Mouse (Mus musculus) midbrain, embryonic 10.5 days (tissue): Measurements from ENCODE around the gene Egfl6. TPM values are rescaled to one million over a fixed set of nuclear protein-coding genes. Genes with fewer than 3 reads are reported as not detected.
A peak's percentile ranks its signal among the peaks of the same experiment; 100 is the strongest.

Experiments used
- DNase-seq: peaks from one replicate; pipeline ENCODE4 v3.0.0-alpha.2; 2017; ENCODE audit warnings: low spot score
- H3K27ac ChIP-seq: fragments of 300-500 bp; sonication (generic); replicated peaks from 2 replicates; pipeline ENCODE4 v1.5.1; 2016; ENCODE audit warnings: mild to moderate bottlenecking
- H3K27me3 ChIP-seq: fragments of 300-500 bp; sonication (generic); 2 replicates; pipeline ENCODE4 v1.6.1; 2016; ENCODE audit warnings: low read depth, mild to moderate bottlenecking; ENCODE audit not compliant: poor library complexity, severe bottlenecking
- H3K36me3 ChIP-seq: fragments of 300-500 bp; sonication (generic); 2 replicates; pipeline ENCODE4 v1.6.1; 2016; ENCODE audit warnings: mild to moderate bottlenecking, moderate library complexity
- H3K4me1 ChIP-seq: fragments of 300-500 bp; sonication (generic); 2 replicates; pipeline ENCODE4 v1.6.1; 2016
- H3K4me3 ChIP-seq: fragments of 300-500 bp; sonication (generic); 2 replicates; pipeline ENCODE4 v1.5.1; 2016; ENCODE audit warnings: mild to moderate bottlenecking, moderate library complexity
- H3K9me3 ChIP-seq: fragments of 300-500 bp; sonication (generic); replicated peaks from 2 replicates; pipeline ENCODE4 v1.6.1; 2016; ENCODE audit warnings: mild to moderate bottlenecking
- WGBS: fragments of 180-500 bp; shearing (Covaris S2); methylation state at CpG from one replicate; pipeline ENCODE4 v1.1.7; 2016; 5-methylcytosine and 5-hydroxymethylcytosine counted together
- polyA plus RNA-seq: library from polyadenylated mRNA; unstranded; fragments of >200 nt; fragmentation: Nextera tagmentation; extraction: Ambion mirVana; gene quantifications from 2 replicates; pipeline ENCODE4 v1.2.1, GENCODE M21; 2016

Egfl6 gene
- polyA plus RNA-seq, 1 experiment from 2014 or later: 2.2 TPM

GRCm38 (mm10) chrX:166512071-166512470, 73.4 kb downstream of the Egfl6 start:
- Histone ChIP-seq H3K27me3 (peaks cover 76% of the 10 kb centered on the region), H3K36me3 (no peaks in the 10 kb centered on the region), H3K4me1 (0 out of 2 replicates have a peak, but pooled peaks cover 8% of the 10 kb centered on the region), H3K9me3 (no peaks in the 10 kb centered on the region), H3K4me3 (no peak overlapping the region), H3K27ac (no peak overlapping the region)
- WGBS: 93% methylated on average over 4 of the region's 4 CpGs
- DNase-seq: no peak

DNA sequence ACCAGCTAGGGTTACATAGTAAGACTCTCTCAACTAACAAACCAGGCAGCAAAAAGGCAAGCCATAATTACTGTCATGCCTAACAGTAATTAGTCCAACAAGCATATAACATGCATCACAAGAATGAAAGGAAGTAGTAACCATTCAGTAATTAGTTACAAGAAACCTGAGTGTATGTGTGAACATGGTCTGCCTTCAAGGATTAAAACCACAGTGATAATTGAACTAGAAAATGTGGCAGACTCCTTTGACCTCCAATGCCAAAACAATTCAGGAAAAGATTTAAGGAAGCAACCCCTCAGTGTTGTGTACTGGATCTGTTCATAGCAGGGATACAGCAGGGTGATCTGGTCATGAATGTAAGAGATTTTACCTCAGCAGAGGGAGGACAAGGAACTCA, 74.4 kb downstream of the Egfl6 start:
- H3K4me3 ChIP-seq: no peak overlapping the region
- H3K36me3 ChIP-seq: no peaks in the 10 kb centered on the region
- 0 out of 2 replicates have a peak, but pooled peaks cover 8% of the 10 kb centered on the region for H3K4me1 ChIP-seq
- no peak overlapping the region for H3K27ac ChIP-seq
- DNase-seq: no peak
- H3K27me3 ChIP-seq: peaks cover 66% of the 10 kb centered on the region
- no peaks in the 10 kb centered on the region for H3K9me3 ChIP-seq

DNA sequence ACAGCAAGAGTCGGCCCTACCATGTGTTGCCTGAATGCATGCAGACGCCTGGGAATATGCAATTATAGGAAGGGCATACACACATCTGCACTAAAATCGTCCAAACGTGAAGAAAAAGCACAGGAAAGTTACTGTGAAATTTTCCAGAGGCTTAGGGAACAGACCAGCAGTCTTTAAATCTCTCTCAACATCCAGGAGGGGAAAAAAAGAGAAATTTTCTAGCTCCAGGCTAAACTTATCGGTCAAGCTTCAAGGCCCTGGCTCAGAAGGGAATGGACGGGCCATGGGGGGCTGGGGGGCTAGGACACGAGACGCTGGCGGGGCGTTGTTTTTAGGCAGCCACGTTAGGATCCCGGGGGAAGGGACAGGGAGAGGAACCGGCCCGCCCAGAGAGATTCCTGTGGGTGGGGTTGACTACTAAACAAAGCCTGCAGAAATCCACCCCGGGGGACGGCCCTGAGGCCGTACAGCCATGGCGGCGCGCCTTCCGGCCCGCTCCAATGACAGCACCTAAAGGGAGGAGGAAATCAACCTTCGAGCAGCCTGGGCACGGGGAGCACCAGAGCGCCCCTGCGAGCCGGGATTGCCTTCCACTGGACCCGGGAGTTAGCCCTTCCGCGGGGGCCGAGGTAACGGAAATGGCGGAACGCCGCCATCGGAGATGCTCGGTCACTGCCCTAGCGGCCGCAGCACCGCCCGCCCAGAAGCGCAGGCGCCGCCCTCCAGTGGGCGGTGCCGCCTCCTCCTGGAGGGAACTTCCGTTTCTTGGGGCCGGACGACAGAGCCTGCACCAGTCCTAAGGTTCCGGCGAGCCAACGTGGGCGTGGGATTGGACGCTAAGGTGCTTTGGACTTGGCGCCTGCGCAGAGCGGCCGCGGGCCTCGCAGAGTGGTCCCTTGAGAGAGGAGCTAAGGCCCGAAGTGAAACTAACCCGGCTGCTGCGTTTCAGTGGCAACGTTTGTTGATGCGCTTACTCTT, 75.5 kb downstream of the Egfl6 start:
- peaks cover 66% of the 10 kb centered on the region for H3K27me3 ChIP-seq
- H3K4me1 ChIP-seq: 0 out of 2 replicates have a peak, but pooled peaks cover 8% of the 10 kb centered on the region
- H3K36me3 ChIP-seq: peaks cover 3% of the 10 kb centered on the region
- WGBS: 22% methylated on average over 62 of the region's 65 CpGs
- no peaks in the 10 kb centered on the region for H3K9me3 ChIP-seq
- DNase-seq: peak; percentile 90
- peak overlapping the region; percentile 64 for H3K4me3 ChIP-seq
- H3K27ac ChIP-seq: peak overlapping the region; percentile 96

DNA sequence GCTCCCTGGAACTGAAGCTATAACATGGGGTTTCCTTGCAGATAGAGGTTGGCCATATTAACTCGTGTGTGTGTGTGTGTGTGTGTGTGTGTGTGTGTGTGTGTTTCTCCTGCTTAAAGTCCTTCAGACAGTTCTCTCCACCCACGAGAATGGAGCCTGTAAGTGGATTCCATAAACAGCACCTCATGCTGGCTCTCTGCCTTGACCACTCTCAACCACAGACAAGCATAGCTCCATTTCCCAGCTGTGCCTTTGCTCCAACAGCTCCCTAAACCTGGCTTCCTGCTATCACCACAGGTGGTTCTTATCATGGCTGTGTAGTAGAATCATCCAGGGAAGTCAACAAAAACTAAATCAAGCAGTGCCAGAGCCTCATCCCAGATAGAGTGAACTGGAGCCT, 81.1 kb downstream of the Egfl6 start:
- no peaks in the 10 kb centered on the region for H3K9me3 ChIP-seq
- DNase-seq: no peak
- no peak overlapping the region for H3K27ac ChIP-seq
- no peak overlapping the region for H3K4me3 ChIP-seq
- H3K4me1 ChIP-seq: 0 out of 2 replicates have a peak, but pooled peaks cover 5% of the 10 kb centered on the region
- peaks cover 22% of the 10 kb centered on the region for H3K36me3 ChIP-seq
- WGBS: 86% methylated on average over 2 of the region's 2 CpGs
- peaks cover 75% of the 10 kb centered on the region for H3K27me3 ChIP-seq

GRCm38 (mm10) chrX:166499496-166500190, 85.9 kb downstream of the Egfl6 start:
- Histone ChIP-seq H3K27me3 (peaks cover 68% of the 10 kb centered on the region), H3K9me3 (no peaks in the 10 kb centered on the region), H3K36me3 (peaks cover 15% of the 10 kb centered on the region), H3K4me1 (no peaks in the 10 kb centered on the region), H3K27ac (no peak overlapping the region), H3K4me3 (no peak overlapping the region)
- no peak for DNase-seq
- 65% methylated on average over 1 of the region's 1 CpGs for WGBS

DNA sequence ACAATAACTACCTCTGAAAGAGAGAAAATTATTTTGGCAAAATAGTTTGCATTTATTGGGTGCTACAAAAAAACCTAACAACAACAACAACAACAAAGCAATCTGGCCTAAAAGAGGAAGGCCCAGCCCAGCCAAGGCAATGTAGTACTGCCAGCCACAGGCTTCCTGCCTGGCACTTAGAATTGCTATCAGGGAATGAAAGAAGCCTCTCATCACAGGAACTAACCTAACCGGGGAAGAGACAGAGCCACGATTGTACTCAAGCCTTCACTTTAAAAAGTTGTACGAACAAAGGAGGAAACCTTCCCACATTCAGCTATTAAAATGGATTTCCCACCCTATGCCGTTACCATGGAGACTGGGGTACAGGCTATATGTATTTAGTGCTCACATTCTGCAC, 87.7 kb downstream of the Egfl6 start:
- Histone ChIP-seq H3K27me3 (peaks cover 62% of the 10 kb centered on the region), H3K4me1 (no peaks in the 10 kb centered on the region), H3K4me3 (no peak overlapping the region), H3K27ac (no peak overlapping the region), H3K9me3 (no peaks in the 10 kb centered on the region), H3K36me3 (peaks cover 5% of the 10 kb centered on the region)
- no peak for DNase-seq
- WGBS: 74% methylated on average over 4 of the region's 4 CpGs

- Histone ChIP-seq H3K27ac (no peak overlapping the region), H3K9me3 (no peaks in the 10 kb centered on the region), H3K27me3 (peaks cover 42% of the 10 kb centered on the region), H3K4me1 (no peaks in the 10 kb centered on the region), H3K36me3 (no peaks in the 10 kb centered on the region), H3K4me3 (no peak overlapping the region)
- DNase-seq: no peak
- WGBS: 79% methylated on average over 2 of the region's 2 CpGs
Observed at GRCm38 (mm10) chrX:166495052-166495451, 90.5 kb downstream of the Egfl6 start.

- WGBS: 14% methylated on average over 41 of the region's 41 CpGs
- DNase-seq: peak; percentile 92
- Histone ChIP-seq H3K36me3 (peaks cover 19% of the 10 kb centered on the region), H3K4me1 (peaks cover 7% of the 10 kb centered on the region; the same call in 1 of the 2 replicates), H3K4me3 (peak within 1 kb of the TSS; percentile 71), H3K9me3 (no peaks in the 10 kb centered on the region), H3K27me3 (peaks cover 63% of the 10 kb centered on the region), H3K27ac (peak within 1 kb of the TSS; percentile 90)
Observed at GRCm38 (mm10) chrX:166479365-166479983, 106.0 kb downstream of the Egfl6 start, which contains the start of gene Rab9. Gene Rab9, minus strand, starts transcription at chrX:166479867.

- peaks cover 19% of the 10 kb centered on the region for H3K36me3 ChIP-seq
- peaks cover 7% of the 10 kb centered on the region; the same call in 1 of the 2 replicates for H3K4me1 ChIP-seq
- H3K27me3 ChIP-seq: peaks cover 64% of the 10 kb centered on the region
- H3K9me3 ChIP-seq: no peaks in the 10 kb centered on the region
- no peak for DNase-seq
- WGBS: 31% methylated on average over 28 of the region's 28 CpGs
- peak overlapping the region; percentile 90 for H3K27ac ChIP-seq
- peak overlapping the region; percentile 71 for H3K4me3 ChIP-seq
Observed at GRCm38 (mm10) chrX:166478631-166479364, 106.7 kb downstream of the Egfl6 start.

GRCm38 (mm10) chrX:166477393-166477792, 108.1 kb downstream of the Egfl6 start:
- WGBS: 84% methylated on average over 6 of the region's 6 CpGs

More at GRCm38 (mm10) chrX:166477393-166477792, 108.1 kb downstream of the Egfl6 start:
- H3K27ac ChIP-seq: no peak overlapping the region
- no peaks in the 10 kb centered on the region for H3K9me3 ChIP-seq
- H3K4me1 ChIP-seq: peaks cover 7% of the 10 kb centered on the region; the same call in 1 of the 2 replicates
- DNase-seq: no peak
- H3K27me3 ChIP-seq: peaks cover 64% of the 10 kb centered on the region
- H3K36me3 ChIP-seq: peaks cover 19% of the 10 kb centered on the region
- peak overlapping the region; percentile 71; the same call in 1 of the 2 replicates for H3K4me3 ChIP-seq
